Mouse (Mus musculus) right cerebral cortex, adult 18-20 months (tissue): ENCODE measurements around the gene Sspo.

Experiments
- DNase-seq: peaks from one replicate; pipeline ENCODE4 v3.0.0; 2022; ENCODE audit warnings: mixed read lengths

Sspo gene

GRCm38 (mm10) chr6:48447929-48448328 is at the start of gene Sspo:
TSS of gene Sspo (plus strand) at chr6:48448229.
- no peak for DNase-seq

GRCm38 (mm10) chr6:48399906-48400305 is 48.1 kb upstream of the Sspo start:
- DNase-seq = no peak

- no peak for DNase-seq
Observed at GRCm38 (mm10) chr6:48404071-48404470, 44.0 kb upstream of the Sspo start.

- DNase-seq = no peak
Observed at GRCm38 (mm10) chr6:48409726-48410343, 38.2 kb upstream of the Sspo start.

GRCm38 (mm10) chr6:48410551-48410950 is 37.5 kb upstream of the Sspo start:
- DNase-seq = no peak

GRCm38 (mm10) chr6:48411193-48412092 is 36.6 kb upstream of the Sspo start:
- DNase-seq = no peak

GRCm38 (mm10) chr6:48412147-48412546 is 35.9 kb upstream of the Sspo start:
- no peak for DNase-seq

- no peak for DNase-seq
Observed at GRCm38 (mm10) chr6:48412662-48413061, 35.4 kb upstream of the Sspo start.

GRCm38 (mm10) chr6:48413081-48413480 is 34.9 kb upstream of the Sspo start:
- no peak for DNase-seq

GRCm38 (mm10) chr6:48414886-48415285 is 33.1 kb upstream of the Sspo start:
- no peak for DNase-seq

- DNase-seq = no peak
Observed at GRCm38 (mm10) chr6:48415636-48416035, 32.4 kb upstream of the Sspo start.

GRCm38 (mm10) chr6:48416486-48416885 is 31.5 kb upstream of the Sspo start:
- DNase-seq = no peak

GRCm38 (mm10) chr6:48420647-48421046 is 27.4 kb upstream of the Sspo start:
- no peak for DNase-seq

GRCm38 (mm10) chr6:48423336-48423735 is 24.7 kb upstream of the Sspo start:
- no peak for DNase-seq

GRCm38 (mm10) chr6:48424074-48424473 is 24.0 kb upstream of the Sspo start:
- no peak for DNase-seq

- no peak for DNase-seq
Observed at GRCm38 (mm10) chr6:48426956-48427355, 21.1 kb upstream of the Sspo start.

GRCm38 (mm10) chr6:48428769-48429557 is 19.1 kb upstream of the Sspo start:
- no peak for DNase-seq

GRCm38 (mm10) chr6:48430748-48431147 is 17.3 kb upstream of the Sspo start:
- DNase-seq = no peak

- DNase-seq = no peak
Observed at GRCm38 (mm10) chr6:48432893-48433816, 14.9 kb upstream of the Sspo start.

GRCm38 (mm10) chr6:48434651-48435050 is 13.4 kb upstream of the Sspo start:
- no peak for DNase-seq

- DNase-seq = no peak
Observed at GRCm38 (mm10) chr6:48435111-48435510, 12.9 kb upstream of the Sspo start.

GRCm38 (mm10) chr6:48435706-48436349 is 12.2 kb upstream of the Sspo start:
- no peak for DNase-seq
